Mouse (Mus musculus) gastrocnemius, postnatal 14 days (tissue): ENCODE results near the gene Ptch1. TPM values are rescaled to one million over a fixed set of nuclear protein-coding genes. Genes with fewer than 3 reads are reported as not detected.

Experiments
- DNase-seq: peaks from one replicate; pipeline ENCODE4 v3.0.0; 2021; ENCODE audit warnings: mixed read lengths
- intact Hi-C: fragments of 180-260 bp; cut with DNase I; formaldehyde crosslinking; loops from one replicate; pipeline ENCODE4 v1.15.1; 2025; ENCODE audit warnings: low total_unique reads
- total RNA-seq, 2 experiments: library from RNA; stranded (reverse); gene quantifications; 2 replicates each; pipeline ENCODE4 v1.2.3; 2021

The Ptch1 gene
- total RNA-seq, 2 experiments from 2014 or later = 10.3 to 15.2 TPM

- intact Hi-C loops = no loop called here
- no peak for DNase-seq
Observed at GRCm38 (mm10) chr13:63543459-63543858, 29.9 kb downstream of the Ptch1 start.

GRCm38 (mm10) chr13:63542796-63543384 is 30.5 kb downstream of the Ptch1 start:
- DNase-seq = no peak
- intact Hi-C loops = no loop called here

GRCm38 (mm10) chr13:63541510-63541909 is 31.9 kb downstream of the Ptch1 start:
- DNase-seq = no peak
- intact Hi-C loops = no loop called here

GRCm38 (mm10) chr13:63540584-63540983 is 32.8 kb downstream of the Ptch1 start:
- no peak for DNase-seq
- intact Hi-C loops = no loop called here

GRCm38 (mm10) chr13:63534981-63535380 is 38.4 kb downstream of the Ptch1 start:
- DNase-seq = no peak
- intact Hi-C loops = no loop called here

- DNase-seq = no peak
- intact Hi-C loops = no loop called here
Observed at GRCm38 (mm10) chr13:63530857-63531256, 42.5 kb downstream of the Ptch1 start.

GRCm38 (mm10) chr13:63530371-63530764 is 43.0 kb downstream of the Ptch1 start:
- DNase-seq = no peak
- intact Hi-C loops = no loop called here

GRCm38 (mm10) chr13:63529602-63530370 is 43.6 kb downstream of the Ptch1 start:
- no peak for DNase-seq
- intact Hi-C loops = no loop called here

GRCm38 (mm10) chr13:63528852-63529251 is 44.5 kb downstream of the Ptch1 start:
- intact Hi-C loops = no loop called here
- no peak for DNase-seq

- intact Hi-C loops = no loop called here
- no peak for DNase-seq
Observed at GRCm38 (mm10) chr13:63528164-63528675, 45.2 kb downstream of the Ptch1 start.

- DNase-seq = no peak
- intact Hi-C loops = no loop called here
Observed at GRCm38 (mm10) chr13:63525571-63526197, 47.7 kb downstream of the Ptch1 start.

GRCm38 (mm10) chr13:63524608-63525570 is 48.5 kb downstream of the Ptch1 start:
- intact Hi-C loops = no loop called here
- no peak for DNase-seq

- intact Hi-C loops = no loop called here
- DNase-seq = no peak
Observed at GRCm38 (mm10) chr13:63524061-63524460, 49.3 kb downstream of the Ptch1 start.

- intact Hi-C loops = no loop called here
- DNase-seq = no peak
Observed at GRCm38 (mm10) chr13:63522832-63523231, 50.6 kb downstream of the Ptch1 start.

- intact Hi-C loops = no loop called here
- DNase-seq = no peak
Observed at GRCm38 (mm10) chr13:63520110-63520509, 53.3 kb downstream of the Ptch1 start.

- intact Hi-C loops = no loop called here
- DNase-seq = no peak
Observed at GRCm38 (mm10) chr13:63516535-63516934, 56.9 kb downstream of the Ptch1 start.

GRCm38 (mm10) chr13:63515542-63515941 is 57.9 kb downstream of the Ptch1 start:
- intact Hi-C loops = no loop called here
- DNase-seq = no peak

GRCm38 (mm10) chr13:63514931-63515360 is 58.5 kb downstream of the Ptch1 start:
- DNase-seq = no peak
- intact Hi-C loops = no loop called here

- intact Hi-C loops = no loop called here
- no peak for DNase-seq
Observed at GRCm38 (mm10) chr13:63513374-63514098, 59.9 kb downstream of the Ptch1 start.
